9 mouse cellular contexts compared by ENCODE assay signal in genomic region chr14:34364254-34365146, GRCm38 (mm10). TPM values are rescaled to one million over a fixed set of nuclear protein-coding genes. Genes with fewer than 3 reads are reported as not detected.
A peak's percentile ranks its signal among the peaks of the same experiment; 100 is the strongest.
DNase-seq lines count a peak whose midpoint lies in the region; ATAC-seq and TF ChIP-seq lines count a peak whose summit lies in the region.
"Not testable (repeated sequence)": the region's sequence is repeated elsewhere in the genome, so short reads cannot be mapped to it uniquely, and the experiment has no call there.
"Had no signal": no experiment of that assay in that cellular context is flagged by ENCODE, and none has a peak within 500 bp of the region (broad histone marks: within the 10 kb centered on the region; RNA-seq: fewer than 3 reads in every experiment).

No protein-coding gene starts in this region.

- 76% methylated on average over 15 of the region's 15 CpGs for WGBS in embryonic facial prominence, embryonic 11.5 days
- 77% methylated on average over 15 of the region's 15 CpGs for WGBS in forebrain, embryonic 16.5 days
- 78% methylated on average over 15 of the region's 15 CpGs for WGBS in hindbrain, embryonic 10.5 days
- 86% methylated on average over 15 of the region's 15 CpGs for WGBS in kidney, adult 2 months
- WGBS in limb, embryonic 14.5 days, result 74% methylated on average over 15 of the region's 15 CpGs
- WGBS in midbrain, embryonic 10.5 days, result 80% methylated on average over 15 of the region's 15 CpGs
- WGBS in neural tube, embryonic 14.5 days, result 76% methylated on average over 15 of the region's 15 CpGs

- H3K27me3 ChIP-seq in E14TG2a.4 (ENCODE audit: insufficient read depth, low read length); embryonic facial prominence, embryonic 11.5 days (ENCODE audit: control insufficient read depth, insufficient read depth, low read length); forebrain, embryonic 16.5 days (replicated peaks; ENCODE audit: control insufficient read depth, insufficient read depth, low read length); kidney, adult 2 months (replicated peaks; ENCODE audit: control insufficient read depth, insufficient read depth, low read length); limb, embryonic 14.5 days (ENCODE audit: control insufficient read depth, insufficient read depth, low read length); neural tube, embryonic 14.5 days (ENCODE audit: control insufficient read depth, insufficient read depth, low read length): not testable (repeated sequence)
- H3K27me3 ChIP-seq in hindbrain, embryonic 10.5 days (ENCODE audit: insufficient read depth, poor library complexity, severe bottlenecking), result peaks cover 16% of the 10 kb centered on the region
- peaks cover 15% of the 10 kb centered on the region for H3K27me3 ChIP-seq in midbrain, embryonic 10.5 days (ENCODE audit: low read depth, poor library complexity, severe bottlenecking)

- peak overlapping the region; percentile 67 for H3K4me2 ChIP-seq in embryonic facial prominence, embryonic 11.5 days (ENCODE audit: low read depth, low read length)
- H3K4me2 ChIP-seq in forebrain, embryonic 16.5 days (ENCODE audit: low read length), result peak overlapping the region; percentile 79
- peak overlapping the region; percentile 54 for H3K4me2 ChIP-seq in limb, embryonic 14.5 days (replicated peaks; ENCODE audit: low read depth, low read length, severe bottlenecking)
- peak overlapping the region; percentile 86 for H3K4me2 ChIP-seq in neural tube, embryonic 14.5 days (ENCODE audit: low read depth, low read length)

- not testable (repeated sequence) for H3K36me3 ChIP-seq in E14TG2a.4 (ENCODE audit: insufficient read depth, low read length); embryonic facial prominence, embryonic 11.5 days (replicated peaks; ENCODE audit: control insufficient read depth, insufficient read depth, low read depth, low read length); forebrain, embryonic 16.5 days (ENCODE audit: control insufficient read depth, insufficient read depth); hindbrain, embryonic 10.5 days; kidney, adult 2 months (ENCODE audit: control insufficient read depth, insufficient read depth, low read length); limb, embryonic 14.5 days (ENCODE audit: control insufficient read depth, insufficient read depth, low read length); midbrain, embryonic 10.5 days; neural tube, embryonic 14.5 days (ENCODE audit: control insufficient read depth, insufficient read depth, low read length)

- not testable (repeated sequence) for TF ChIP-seq POLR2A in kidney, adult 2 months (IDR thresholded peaks at IDR 0.05; ENCODE audit: low read depth, low read length); limb, embryonic 14.5 days (IDR thresholded peaks at IDR 0.05; ENCODE audit: borderline replicate concordance, extremely low read depth, insufficient read depth, insufficient read length)

- H3K27ac ChIP-seq in embryonic facial prominence, embryonic 11.5 days (replicated peaks; ENCODE audit: low read depth, low read length); forebrain, embryonic 16.5 days (ENCODE audit: low read length); limb, embryonic 14.5 days (replicated peaks; ENCODE audit: low read depth, low read length); neural tube, embryonic 14.5 days (ENCODE audit: low read depth, low read length): not testable (repeated sequence)
- peak overlapping the region; percentile 79 for H3K27ac ChIP-seq in hindbrain, embryonic 10.5 days
- H3K27ac ChIP-seq in kidney, adult 2 months (ENCODE audit: insufficient read depth, low read depth, low read length), result peak overlapping the region; percentile 71; the same call in 1 of the 2 replicates
- H3K27ac ChIP-seq in midbrain, embryonic 10.5 days (replicated peaks), result 0 out of 2 replicates have a peak overlapping the region, but pooled peaks have one; percentile 78

- not testable (repeated sequence) for ATAC-seq in embryonic facial prominence, embryonic 11.5 days (replicated peaks; ENCODE audit: insufficient number of reproducible peaks, low FRiP score, low TSS enrichment, low read depth); forebrain, embryonic 16.5 days; limb, embryonic 14.5 days (ENCODE audit: low FRiP score, low read depth); neural tube, embryonic 14.5 days (ENCODE audit: low read depth)

- peak overlapping the region; percentile 74 for H3K4me3 ChIP-seq in E14TG2a.4 (replicated peaks; ENCODE audit: low read length)
- H3K4me3 ChIP-seq in embryonic facial prominence, embryonic 11.5 days (ENCODE audit: low read depth, low read length), result peak overlapping the region; percentile 32
- H3K4me3 ChIP-seq in forebrain, embryonic 16.5 days (replicated peaks; ENCODE audit: low read length), result peak overlapping the region; percentile 48
- peak overlapping the region; percentile 52 for H3K4me3 ChIP-seq in hindbrain, embryonic 10.5 days
- H3K4me3 ChIP-seq in kidney, adult 2 months (ENCODE audit: insufficient read depth, low read depth, low read length), result peak overlapping the region; percentile 49
- H3K4me3 ChIP-seq in limb, embryonic 14.5 days (replicated peaks; ENCODE audit: low read length), result peak overlapping the region; percentile 37; the same call in 1 of the 2 replicates
- peak overlapping the region; percentile 59 for H3K4me3 ChIP-seq in midbrain, embryonic 10.5 days
- peak overlapping the region; percentile 37 for H3K4me3 ChIP-seq in neural tube, embryonic 14.5 days (ENCODE audit: low read depth, low read length)

- DNase-seq in embryonic facial prominence, embryonic 11.5 days (ENCODE audit: low spot score); hindbrain, embryonic 10.5 days (ENCODE audit: low spot score); kidney, adult 2 months; limb, embryonic 14.5 days (ENCODE audit: low spot score); midbrain, embryonic 10.5 days (ENCODE audit: low spot score): not testable (repeated sequence)

- H3K9ac ChIP-seq in embryonic facial prominence, embryonic 11.5 days (replicated peaks; ENCODE audit: low read length); limb, embryonic 14.5 days (ENCODE audit: low read depth, low read length, severe bottlenecking): not testable (repeated sequence)
- peak overlapping the region; percentile 70 for H3K9ac ChIP-seq in forebrain, embryonic 16.5 days (replicated peaks; ENCODE audit: low read depth, low read length)
- H3K9ac ChIP-seq in neural tube, embryonic 14.5 days (replicated peaks; ENCODE audit: low read depth, low read length), result peak overlapping the region; percentile 54; the same call in 1 of the 2 replicates

- not testable (repeated sequence) for TF ChIP-seq CTCF in E14TG2a.4 (conservative IDR thresholded peaks at IDR 0.05; ENCODE audit: low read length); kidney, adult 2 months (conservative IDR thresholded peaks at IDR 0.05; ENCODE audit: insufficient read depth, insufficient read length, low read depth, low read length)

- peaks cover 43% of the 10 kb centered on the region for H3K4me1 ChIP-seq in E14TG2a.4 (replicated peaks; ENCODE audit: low read depth, low read length)
- not testable (repeated sequence) for H3K4me1 ChIP-seq in embryonic facial prominence, embryonic 11.5 days (ENCODE audit: control insufficient read depth, insufficient read depth, low read length); forebrain, embryonic 16.5 days (replicated peaks; ENCODE audit: control insufficient read depth, insufficient read depth, low read length); kidney, adult 2 months (ENCODE audit: control insufficient read depth, insufficient read depth, low read length); limb, embryonic 14.5 days (ENCODE audit: control insufficient read depth, insufficient read depth, low read length); neural tube, embryonic 14.5 days (ENCODE audit: control insufficient read depth, insufficient read depth, low read length)
- peaks cover 12% of the 10 kb centered on the region for H3K4me1 ChIP-seq in hindbrain, embryonic 10.5 days (replicated peaks)
- peaks cover 11% of the 10 kb centered on the region for H3K4me1 ChIP-seq in midbrain, embryonic 10.5 days

- peaks cover 20% of the 10 kb centered on the region for H3K9me3 ChIP-seq in E14TG2a.4 (ENCODE audit: low read length)
- not testable (repeated sequence) for H3K9me3 ChIP-seq in embryonic facial prominence, embryonic 11.5 days (replicated peaks; ENCODE audit: control insufficient read depth, low read length); forebrain, embryonic 16.5 days (ENCODE audit: control insufficient read depth, low read length); hindbrain, embryonic 10.5 days; limb, embryonic 14.5 days (ENCODE audit: control insufficient read depth, low read length); midbrain, embryonic 10.5 days (replicated peaks); neural tube, embryonic 14.5 days (ENCODE audit: control insufficient read depth, low read length)

RNA-seq across cellular contexts. Expression of gene Fam25c, which starts 9.3 kb away (rescaled TPM):
- not detected in 2 replicates for polyA plus RNA-seq in embryonic facial prominence, embryonic 11.5 days (2014; fragmentation: Nextera tagmentation; extraction: Ambion mirVana)
- polyA plus RNA-seq in forebrain, embryonic 16.5 days (2015; fragmentation: Nextera tagmentation; extraction: Ambion mirVana), result 0.97 TPM in 1 of 2 replicates, not detected in the other
- not detected in 2 replicates for polyA plus RNA-seq in hindbrain, embryonic 10.5 days (2016; fragmentation: Nextera tagmentation; extraction: Ambion mirVana)
- polyA plus RNA-seq in kidney, adult 2 months (2012; rRNA removed), result 16.3 and 28.4 TPM in 2 replicates
- polyA plus RNA-seq in limb, embryonic 14.5 days (2012; rRNA removed), result 7.1 and 23.5 TPM in 2 replicates
- polyA plus RNA-seq in limb, embryonic 14.5 days (2014; fragmentation: Nextera tagmentation; extraction: Ambion mirVana), result 30.0 and 45.6 TPM in 2 replicates
- polyA plus RNA-seq in midbrain, embryonic 10.5 days (2016; fragmentation: Nextera tagmentation; extraction: Ambion mirVana), result not detected in 2 replicates
- polyA plus RNA-seq in neural tube, embryonic 14.5 days (2014; fragmentation: Nextera tagmentation; extraction: Ambion mirVana), result not detected in 2 replicates
- polyA plus RNA-seq: brain, embryonic 14.5 days had no signal

RNA-seq across cellular contexts. Expression of gene Sncg, which starts 10.1 kb away (rescaled TPM):
- 50.6 and 76.6 TPM in 2 replicates for polyA plus RNA-seq in embryonic facial prominence, embryonic 11.5 days (2014; fragmentation: Nextera tagmentation; extraction: Ambion mirVana)
- 1.9 and 4.2 TPM in 2 replicates for polyA plus RNA-seq in forebrain, embryonic 16.5 days (2015; fragmentation: Nextera tagmentation; extraction: Ambion mirVana)
- polyA plus RNA-seq in hindbrain, embryonic 10.5 days (2016; fragmentation: Nextera tagmentation; extraction: Ambion mirVana), result 51.0 and 125 TPM in 2 replicates
- 17.6 and 19.1 TPM in 2 replicates for polyA plus RNA-seq in kidney, adult 2 months (2012; rRNA removed)
- polyA plus RNA-seq in limb, embryonic 14.5 days (2012; rRNA removed), result 2.1 and 3.8 TPM in 2 replicates
- polyA plus RNA-seq in limb, embryonic 14.5 days (2014; fragmentation: Nextera tagmentation; extraction: Ambion mirVana), result 3.0 and 3.6 TPM in 2 replicates
- 30.8 and 56.1 TPM in 2 replicates for polyA plus RNA-seq in midbrain, embryonic 10.5 days (2016; fragmentation: Nextera tagmentation; extraction: Ambion mirVana)
- 279 and 514 TPM in 2 replicates for polyA plus RNA-seq in neural tube, embryonic 14.5 days (2014; fragmentation: Nextera tagmentation; extraction: Ambion mirVana)

RNA-seq across cellular contexts. Expression of gene Mmrn2, which starts 10.8 kb away (rescaled TPM):
- 5.4 and 5.8 TPM in 2 replicates for polyA plus RNA-seq in embryonic facial prominence, embryonic 11.5 days (2014; fragmentation: Nextera tagmentation; extraction: Ambion mirVana)
- 3.9 and 4.8 TPM in 2 replicates for polyA plus RNA-seq in forebrain, embryonic 16.5 days (2015; fragmentation: Nextera tagmentation; extraction: Ambion mirVana)
- 7.0 and 8.5 TPM in 2 replicates for polyA plus RNA-seq in hindbrain, embryonic 10.5 days (2016; fragmentation: Nextera tagmentation; extraction: Ambion mirVana)
- 16.2 and 19.4 TPM in 2 replicates for polyA plus RNA-seq in kidney, adult 2 months (2012; rRNA removed)
- polyA plus RNA-seq in limb, embryonic 14.5 days (2012; rRNA removed), result 4.5 and 4.7 TPM in 2 replicates
- 6.9 and 7.7 TPM in 2 replicates for polyA plus RNA-seq in limb, embryonic 14.5 days (2014; fragmentation: Nextera tagmentation; extraction: Ambion mirVana)
- polyA plus RNA-seq in midbrain, embryonic 10.5 days (2016; fragmentation: Nextera tagmentation; extraction: Ambion mirVana), result 6.3 and 8.2 TPM in 2 replicates
- 2.4 and 4.3 TPM in 2 replicates for polyA plus RNA-seq in neural tube, embryonic 14.5 days (2014; fragmentation: Nextera tagmentation; extraction: Ambion mirVana)

RNA-seq across cellular contexts. Expression of gene Glud1, which starts 54.0 kb away (rescaled TPM):
- 97.2 and 97.5 TPM in 2 replicates for polyA plus RNA-seq in embryonic facial prominence, embryonic 11.5 days (2014; fragmentation: Nextera tagmentation; extraction: Ambion mirVana)
- 86.0 and 94.3 TPM in 2 replicates for polyA plus RNA-seq in forebrain, embryonic 16.5 days (2015; fragmentation: Nextera tagmentation; extraction: Ambion mirVana)
- 77.9 and 82.0 TPM in 2 replicates for polyA plus RNA-seq in hindbrain, embryonic 10.5 days (2016; fragmentation: Nextera tagmentation; extraction: Ambion mirVana)
- polyA plus RNA-seq in kidney, adult 2 months (2012; rRNA removed), result 236 and 242 TPM in 2 replicates
- 67.1 and 67.3 TPM in 2 replicates for polyA plus RNA-seq in limb, embryonic 14.5 days (2012; rRNA removed)
- 81.2 and 93.9 TPM in 2 replicates for polyA plus RNA-seq in limb, embryonic 14.5 days (2014; fragmentation: Nextera tagmentation; extraction: Ambion mirVana)
- 75.5 and 79.6 TPM in 2 replicates for polyA plus RNA-seq in midbrain, embryonic 10.5 days (2016; fragmentation: Nextera tagmentation; extraction: Ambion mirVana)
- 145 and 152 TPM in 2 replicates for polyA plus RNA-seq in neural tube, embryonic 14.5 days (2014; fragmentation: Nextera tagmentation; extraction: Ambion mirVana)

RNA-seq across cellular contexts. Expression of gene Shld2, which starts 54.2 kb away (rescaled TPM):
- polyA plus RNA-seq in embryonic facial prominence, embryonic 11.5 days (2014; fragmentation: Nextera tagmentation; extraction: Ambion mirVana), result 10.0 and 11.6 TPM in 2 replicates
- polyA plus RNA-seq in forebrain, embryonic 16.5 days (2015; fragmentation: Nextera tagmentation; extraction: Ambion mirVana), result 6.6 TPM in 2 replicates
- 6.1 and 10.0 TPM in 2 replicates for polyA plus RNA-seq in hindbrain, embryonic 10.5 days (2016; fragmentation: Nextera tagmentation; extraction: Ambion mirVana)
- 3.6 TPM in 2 replicates for polyA plus RNA-seq in kidney, adult 2 months (2012; rRNA removed)
- 5.1 and 6.7 TPM in 2 replicates for polyA plus RNA-seq in limb, embryonic 14.5 days (2012; rRNA removed)
- 11.2 and 11.7 TPM in 2 replicates for polyA plus RNA-seq in limb, embryonic 14.5 days (2014; fragmentation: Nextera tagmentation; extraction: Ambion mirVana)
- 6.6 and 7.1 TPM in 2 replicates for polyA plus RNA-seq in midbrain, embryonic 10.5 days (2016; fragmentation: Nextera tagmentation; extraction: Ambion mirVana)
- 5.1 and 8.0 TPM in 2 replicates for polyA plus RNA-seq in neural tube, embryonic 14.5 days (2014; fragmentation: Nextera tagmentation; extraction: Ambion mirVana)
